Mouse (Mus musculus) CH12.LX (cell line): ENCODE data around the gene Opcml.

Source experiments
- CTCF ChIP-seq, 2 experiments: IDR thresholded peaks in 1 of 2; conservative IDR thresholded peaks in 1 of 2; 2 replicates each; pipeline ENCODE4 v1.5.1; 2011 to 2012; ENCODE audit warnings: low read depth in 2 of 2, low read length in 2 of 2, improper control_type of control experiment in 1 of 2, inconsistent platforms in 1 of 2, mild to moderate bottlenecking in 1 of 2, moderate library complexity in 1 of 2
- E2F4 ChIP-seq: IDR thresholded peaks from 2 replicates; pipeline ENCODE4 v1.6.1; 2011; ENCODE audit warnings: low read depth, low read length, improper control_type of control experiment; ENCODE audit not compliant: insufficient replicate concordance
- ELF1 ChIP-seq: IDR thresholded peaks from 2 replicates; pipeline ENCODE4 v1.6.1; 2014; ENCODE audit warnings: low read depth, mild to moderate bottlenecking, inconsistent platforms, low read length, improper control_type of control experiment
- EP300 ChIP-seq: IDR thresholded peaks from 2 replicates; pipeline ENCODE4 v1.6.1; 2011; ENCODE audit warnings: low read length, improper control_type of control experiment
- GABPA ChIP-seq: IDR thresholded peaks from 2 replicates; pipeline ENCODE4 v1.6.1; 2012; ENCODE audit warnings: low read depth, low read length, improper control_type of control experiment, inconsistent platforms; ENCODE audit not compliant: insufficient replicate concordance
- HCFC1 ChIP-seq: IDR thresholded peaks from 2 replicates; pipeline ENCODE4 v1.6.1; 2012; ENCODE audit warnings: low read depth, mild to moderate bottlenecking, inconsistent platforms, low read length, improper control_type of control experiment
- JUND ChIP-seq: conservative IDR thresholded peaks from 2 replicates; pipeline ENCODE4 v1.6.1; 2011; ENCODE audit warnings: low read depth, low read length, improper control_type of control experiment
- MAFK ChIP-seq: IDR thresholded peaks from 2 replicates; pipeline ENCODE4 v1.6.1; 2011; ENCODE audit warnings: low read length, improper control_type of control experiment; ENCODE audit not compliant: insufficient replicate concordance
- POLR2A ChIP-seq: IDR thresholded peaks from 2 replicates; pipeline ENCODE4 v1.6.1; 2011; ENCODE audit warnings: low read depth, mild to moderate bottlenecking, improper control_type of control experiment, low read length
- RAD21 ChIP-seq: IDR thresholded peaks from 2 replicates; pipeline ENCODE4 v1.6.1; 2011; ENCODE audit warnings: low read depth, mild to moderate bottlenecking, low read length, improper control_type of control experiment, moderate library complexity
- USF1 ChIP-seq: IDR thresholded peaks from 2 replicates; pipeline ENCODE4 v1.6.1; 2014; ENCODE audit warnings: low read depth, mild to moderate bottlenecking, inconsistent platforms, low read length, improper control_type of control experiment
- USF2 ChIP-seq: conservative IDR thresholded peaks from 2 replicates; pipeline ENCODE4 v1.6.1; 2011; ENCODE audit warnings: low read depth, low read length, improper control_type of control experiment
- ZC3H11A ChIP-seq: IDR thresholded peaks from 2 replicates; pipeline ENCODE4 v1.6.1; 2012; ENCODE audit warnings: low read depth, mild to moderate bottlenecking, inconsistent platforms, low read length, improper control_type of control experiment
- ZNF384 ChIP-seq: IDR thresholded peaks from 2 replicates; pipeline ENCODE4 v1.6.1; 2012; ENCODE audit warnings: low read depth, low read length, improper control_type of control experiment, inconsistent platforms

GRCm38 (mm10) chr9:28783834-28784233 is 993.3 kb downstream of the Opcml start:
- no peak for TF ChIP-seq CTCF (conservative IDR thresholded peaks at IDR 0.05 in 1 of 2, IDR thresholded peaks at IDR 0.05 in 1 of 2; ENCODE audit: low read depth in 2 of 2, low read length in 2 of 2)
- no peak for TF ChIP-seq POLR2A
- TF ChIP-seq E2F4: no peak
- TF ChIP-seq GABPA: no peak
- TF ChIP-seq EP300: no peak
- TF ChIP-seq JUND: no peak
- TF ChIP-seq USF2: no peak
- no peak for TF ChIP-seq USF1
- TF ChIP-seq MAFK: no peak
- TF ChIP-seq ZNF384: no peak
- no peak for TF ChIP-seq ZC3H11A
- no peak for TF ChIP-seq HCFC1
- no peak for TF ChIP-seq ELF1
- TF ChIP-seq RAD21: no peak
